Mouse (Mus musculus) layer of hippocampus, adult 18-20 months (tissue): ENCODE data around the gene Mthfs. TPM values are rescaled to one million over a fixed set of nuclear protein-coding genes. Genes with fewer than 3 reads are reported as not detected.
"Not testable (repeated sequence)": the region's sequence is repeated elsewhere in the genome, so short reads cannot be mapped to it uniquely, and the experiment has no call there.

Experiments
- DNase-seq, 2 experiments: peaks; one replicate each; pipeline ENCODE4 v3.0.0; 2022; ENCODE audit warnings: low spot score in 2 of 2
- long read RNA-seq: library from polyadenylated mRNA; stranded (forward); transcript quantifications from one replicate; pipeline ENCODE4 v2.0.0, GENCODE M21; 2021
- total RNA-seq, 2 experiments: library from RNA; stranded (reverse); gene quantifications; 2 replicates each; pipeline ENCODE4 v1.2.3; 2021

Mthfs gene
- total RNA-seq, result 10 to 100 TPM; 32.4 to 41.5 TPM
- long read RNA-seq, partial matches to known transcripts, result 0 of 14 reads
- long read RNA-seq, other reads (novel, unspliced or antisense), result 11 of 14 reads

DNA sequence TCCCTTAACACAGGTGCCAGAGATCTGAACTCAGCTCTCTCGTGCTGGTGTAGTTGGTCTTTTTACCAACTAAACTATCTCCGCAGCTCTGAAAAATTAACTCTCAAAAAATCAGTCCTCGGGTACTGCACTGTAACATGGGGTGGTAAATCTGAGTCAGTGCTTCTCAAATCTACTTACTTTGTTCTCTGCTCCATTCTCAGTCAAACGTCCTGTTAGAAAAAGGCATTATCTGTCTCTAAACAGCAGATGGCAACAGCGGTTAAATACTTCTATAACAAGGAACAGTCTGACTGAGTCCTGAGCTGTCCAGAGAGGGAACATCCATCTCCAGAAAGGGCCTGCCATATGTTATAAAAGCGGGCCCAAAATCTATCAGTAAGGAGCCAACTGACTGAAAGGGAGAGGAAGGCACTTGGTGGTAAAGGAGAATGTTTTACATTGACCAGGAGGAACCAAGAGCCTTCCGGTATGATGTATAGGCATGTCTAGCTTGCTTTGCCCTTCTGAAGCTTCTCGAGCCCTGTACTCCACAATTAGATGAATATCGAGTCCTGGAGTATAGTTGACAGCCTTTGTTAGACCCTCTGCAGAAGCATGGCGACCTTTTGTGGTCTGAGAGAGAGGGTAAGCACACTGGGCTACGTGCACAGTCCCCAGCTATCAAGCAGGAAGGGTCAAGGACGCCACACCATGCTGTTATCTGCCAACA lies at the start of gene Mthfs:
TSS of gene Mthfs (plus strand) at position 324 of the 712 bp plus-strand sequence.
- peak in 1 of 2 experiments; percentile 49 for DNase-seq

DNA sequence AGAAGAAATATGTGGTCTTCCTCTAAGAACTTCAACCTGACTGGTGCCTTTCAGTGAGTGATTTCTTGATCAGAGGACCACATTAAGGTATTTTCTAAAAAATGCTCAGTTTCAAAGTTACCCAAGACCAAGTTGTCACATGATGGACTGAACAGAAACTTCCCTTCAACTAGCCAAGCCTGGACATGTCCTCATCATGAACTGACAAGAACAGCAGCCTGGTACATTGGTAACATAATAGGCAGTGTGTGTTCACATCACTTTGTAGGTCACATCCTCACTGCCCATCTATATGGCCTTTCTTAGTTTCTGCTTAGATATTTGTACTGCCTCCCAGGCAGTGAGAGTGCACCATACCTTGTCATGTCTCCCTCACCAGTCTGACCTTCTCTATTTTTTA lies 37.9 kb upstream of the Mthfs start:
- DNase-seq, result not testable (repeated sequence)

DNA sequence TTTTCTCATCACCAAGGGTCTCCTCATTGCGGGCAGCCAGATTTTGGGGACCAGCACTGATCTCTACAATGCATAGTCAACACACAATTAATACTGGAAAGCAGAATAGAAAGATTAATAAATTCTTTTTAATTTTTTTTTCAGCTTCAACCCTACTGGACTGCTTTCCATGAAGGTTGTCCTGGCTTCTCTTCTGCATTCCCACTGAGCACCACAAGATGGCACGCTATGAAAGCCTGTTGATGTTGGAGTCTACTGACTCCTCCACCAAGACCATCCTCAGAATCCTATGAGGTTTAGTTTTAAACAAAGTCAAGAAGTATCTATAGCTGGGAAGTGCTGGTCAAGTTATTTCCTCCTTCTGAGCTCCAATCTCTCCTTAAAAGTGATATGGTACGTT lies 31.6 kb upstream of the Mthfs start:
- peak; percentile 41 to 89 for DNase-seq

- DNase-seq, result not testable (repeated sequence)
Measured at GRCm38 (mm10) chr9:89179469-89179868, 31.0 kb upstream of the Mthfs start.

DNA sequence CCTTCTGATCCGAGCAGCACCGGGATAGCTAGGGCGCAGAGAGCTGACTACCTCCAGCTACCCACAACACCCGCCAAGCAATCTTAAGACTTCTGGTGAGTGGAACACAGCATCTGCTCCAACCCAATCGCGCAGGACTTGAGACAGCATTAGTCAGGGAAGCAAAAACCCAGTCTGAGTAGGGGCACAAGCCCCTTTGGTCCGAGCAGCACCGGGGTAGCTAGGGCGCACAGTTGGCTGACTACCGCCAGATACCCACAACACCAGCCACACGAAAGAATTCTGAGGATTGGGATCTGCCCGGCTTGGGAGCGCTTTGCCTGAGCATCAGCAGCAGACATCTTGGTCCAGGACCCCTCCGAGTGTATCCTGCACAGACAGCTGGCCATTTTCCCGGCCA lies 23.5 kb upstream of the Mthfs start:
- DNase-seq, result not testable (repeated sequence)

- not testable (repeated sequence) for DNase-seq
Measured at GRCm38 (mm10) chr9:89195483-89195882, 15.0 kb upstream of the Mthfs start.

DNA sequence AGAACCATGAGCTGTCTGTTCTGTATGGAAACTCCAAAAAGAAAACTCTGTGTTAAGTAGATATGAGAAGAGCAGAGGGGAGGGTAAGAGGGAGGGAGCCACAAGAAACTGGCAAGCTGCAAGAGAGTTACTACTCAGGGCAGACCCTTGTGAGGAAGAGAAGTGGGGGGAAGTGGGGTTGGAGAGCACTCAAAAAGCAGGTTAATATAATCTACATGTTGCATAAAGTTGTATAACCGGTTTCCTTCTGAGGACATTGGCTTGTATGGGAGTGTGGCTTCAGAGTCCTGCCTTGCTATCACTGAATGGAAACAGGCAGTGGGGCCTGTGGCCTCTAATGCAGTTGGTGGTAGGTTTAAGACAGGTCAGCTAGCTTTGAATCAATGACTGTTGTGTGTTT lies 13.0 kb upstream of the Mthfs start:
- DNase-seq, result not testable (repeated sequence)

DNA sequence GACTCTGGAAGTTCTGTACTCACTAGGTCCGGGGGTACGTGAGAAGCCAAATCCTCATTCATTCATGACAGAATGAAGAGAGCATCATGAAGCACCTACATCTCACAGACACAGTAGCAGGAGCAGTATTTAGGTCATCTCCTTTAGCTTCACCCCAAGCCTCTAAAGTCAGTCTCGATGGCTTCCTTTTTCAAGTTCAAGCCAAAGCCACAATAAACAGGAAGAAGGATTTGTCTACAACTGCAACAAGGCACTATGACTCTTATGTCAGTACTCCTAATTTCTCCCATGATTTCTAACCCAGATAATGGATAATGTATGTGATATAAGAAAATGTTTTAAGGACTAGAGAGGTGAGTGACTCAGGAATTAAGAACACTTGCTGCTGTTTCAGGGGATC lies 12.1 kb upstream of the Mthfs start:
- DNase-seq, result not testable (repeated sequence)

DNA sequence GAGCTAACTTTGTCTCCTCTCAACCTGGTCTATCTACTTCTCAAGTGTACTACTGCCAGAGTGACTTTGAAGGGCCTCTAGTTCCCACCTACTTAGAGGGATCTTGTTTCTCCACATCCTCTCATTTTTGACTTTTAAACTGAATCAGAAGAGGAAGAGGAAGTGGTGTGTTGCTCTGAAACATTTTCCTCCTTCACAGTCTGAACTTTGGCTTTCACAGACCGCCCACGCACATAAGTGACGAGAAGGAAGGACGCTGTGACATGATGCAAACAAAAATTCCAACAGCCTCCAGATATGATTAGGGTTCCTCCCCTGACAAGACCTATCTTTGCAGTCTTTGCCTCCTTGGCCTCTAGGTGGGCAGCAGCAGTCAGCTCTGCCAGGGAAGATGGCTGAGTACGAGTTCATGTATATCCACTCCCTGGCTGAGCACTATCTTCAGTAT lies 11.5 kb upstream of the Mthfs start, which contains the start of the genes Bcl2a1b and Gm29094:
TSS of gene Bcl2a1b (plus strand) at position 241 of the 448 bp plus-strand sequence.
TSS of gene Gm29094 (plus strand) at position 411 of the 448 bp plus-strand sequence.
- not testable (repeated sequence) for DNase-seq

DNA sequence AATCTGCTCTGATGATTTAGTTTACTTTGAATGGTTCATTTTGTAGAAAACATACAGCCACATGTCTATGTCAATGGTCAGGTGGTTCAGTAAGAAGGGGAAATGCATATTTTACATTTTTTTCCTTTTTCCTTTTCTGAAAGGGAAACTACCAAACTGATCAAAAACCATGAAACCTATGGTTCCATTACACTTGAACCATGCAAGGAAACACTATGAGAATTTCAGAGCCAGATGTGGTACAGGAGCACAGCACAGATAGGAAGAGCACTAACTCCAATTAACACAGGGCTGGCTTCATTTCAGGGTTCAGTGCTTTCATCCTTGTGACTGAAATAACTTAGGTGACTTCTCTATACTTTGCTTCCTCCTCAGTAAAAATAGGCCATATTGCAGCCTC lies 8.2 kb upstream of the Mthfs start:
- DNase-seq, result not testable (repeated sequence)

DNA sequence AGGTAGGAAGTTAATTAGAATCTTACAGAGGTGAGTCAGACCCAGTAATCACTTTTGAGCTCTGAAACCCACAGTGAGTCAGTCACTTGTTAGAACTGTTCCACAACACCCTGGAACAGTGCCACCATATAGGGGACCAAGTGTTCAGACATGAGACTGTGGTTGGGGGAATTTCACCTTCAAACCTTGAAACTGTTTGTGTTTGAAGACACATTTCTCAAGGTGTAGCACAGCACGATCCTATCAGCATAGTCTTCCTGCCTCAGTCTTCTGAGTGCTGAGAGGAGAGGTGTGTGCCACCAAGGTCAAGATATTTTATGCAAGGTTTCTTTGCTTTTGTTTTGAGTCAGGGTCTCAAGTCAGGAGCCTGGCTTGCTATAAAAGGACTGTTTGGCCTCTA lies 1.5 kb upstream of the Mthfs start:
- DNase-seq, result not testable (repeated sequence)

- DNase-seq, result peak; percentile 95 to 96
Measured at GRCm38 (mm10) chr9:89211065-89211858, 786 bp downstream of the Mthfs start.

- peak in 1 of 2 experiments; percentile 38 for DNase-seq
Measured at GRCm38 (mm10) chr9:89212428-89212827, 2.0 kb downstream of the Mthfs start.

DNA sequence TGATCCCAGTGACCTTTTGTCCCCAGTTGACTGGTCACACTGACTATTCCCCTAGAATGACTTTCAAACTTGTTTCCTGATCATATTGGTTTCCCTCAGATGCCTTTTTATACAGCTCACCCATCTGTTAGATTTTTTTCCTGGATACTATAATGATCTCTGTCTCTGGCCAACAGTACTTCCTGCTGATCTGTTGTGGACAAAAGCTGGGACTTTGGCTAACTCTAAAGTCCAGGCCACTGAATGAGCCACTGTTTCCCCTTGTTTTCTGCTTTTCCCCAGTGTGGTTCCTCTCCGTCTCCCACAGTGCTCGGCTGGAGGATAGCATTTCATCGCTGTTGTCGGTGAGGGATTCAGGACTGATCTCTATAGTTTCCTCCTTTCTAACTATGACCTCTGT lies 7.7 kb downstream of the Mthfs start:
- DNase-seq, result not testable (repeated sequence)

DNA sequence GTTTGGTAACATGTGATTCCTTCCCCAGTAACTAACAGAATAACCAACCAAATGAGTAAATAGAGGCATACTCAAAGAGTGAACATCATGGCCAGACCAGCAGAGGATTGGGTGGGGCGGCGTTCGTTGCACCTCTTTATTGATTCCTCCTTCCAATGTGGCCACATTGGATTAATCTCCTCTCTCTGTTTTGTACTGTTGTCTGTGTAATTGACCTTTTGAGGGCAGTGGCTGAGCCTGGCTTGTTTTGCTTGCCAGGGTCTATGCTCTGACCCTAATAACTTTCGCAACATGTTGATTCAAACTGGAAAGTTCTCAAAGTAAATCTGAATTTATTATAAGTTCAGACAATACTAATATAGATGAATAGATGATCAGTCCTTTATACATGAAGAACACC lies 9.2 kb downstream of the Mthfs start:
- DNase-seq, result not testable (repeated sequence)

DNA sequence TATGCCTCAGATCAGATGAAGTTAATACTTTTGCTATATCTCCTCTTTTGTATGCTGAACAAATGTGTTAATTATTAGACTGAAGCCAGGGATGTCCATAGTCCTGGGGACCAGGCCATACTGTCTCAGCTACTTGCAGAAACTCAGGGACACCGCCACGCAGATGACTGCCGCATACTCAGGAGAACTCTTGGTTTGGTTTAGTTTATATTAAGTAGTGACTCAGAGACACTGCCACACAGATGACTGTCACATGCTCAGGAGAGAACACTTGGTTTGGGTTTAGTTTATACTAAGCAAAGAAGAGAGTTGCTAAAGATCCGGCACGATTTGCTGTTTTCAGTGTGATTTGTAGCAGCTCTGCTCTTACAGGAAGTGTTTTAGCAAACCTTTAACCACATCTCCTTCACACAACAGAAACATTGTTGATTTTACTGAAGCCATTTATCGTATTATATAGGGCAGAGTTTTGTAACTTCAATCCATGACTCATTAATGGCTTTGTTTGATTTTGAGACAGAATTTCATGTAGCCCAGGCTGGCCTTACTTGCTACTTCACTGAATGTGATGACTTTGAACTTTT lies 10.3 kb downstream of the Mthfs start:
- DNase-seq, result not testable (repeated sequence)

GRCm38 (mm10) chr9:89226071-89226470 lies 15.6 kb downstream of the Mthfs start:
- no peak for DNase-seq

DNA sequence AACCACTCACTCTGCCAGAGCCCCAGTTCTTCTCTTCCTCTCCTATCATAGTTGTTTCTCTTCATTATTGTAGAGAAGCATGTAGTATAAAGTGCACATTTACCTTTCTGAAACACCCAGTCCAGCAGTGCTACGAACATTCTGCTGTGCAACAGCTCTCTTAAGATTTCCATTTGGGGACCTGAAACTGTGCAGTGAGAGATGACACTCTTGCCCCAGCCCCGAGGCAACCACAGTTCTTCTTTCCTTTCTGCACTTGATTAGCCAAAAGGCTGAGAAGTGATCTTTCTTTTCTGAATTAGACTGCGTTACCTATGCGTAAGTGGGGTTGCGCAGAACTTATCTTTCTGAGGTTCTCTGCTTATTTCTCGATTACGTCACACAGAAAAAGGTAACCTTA lies 17.6 kb downstream of the Mthfs start:
- DNase-seq, result no peak

DNA sequence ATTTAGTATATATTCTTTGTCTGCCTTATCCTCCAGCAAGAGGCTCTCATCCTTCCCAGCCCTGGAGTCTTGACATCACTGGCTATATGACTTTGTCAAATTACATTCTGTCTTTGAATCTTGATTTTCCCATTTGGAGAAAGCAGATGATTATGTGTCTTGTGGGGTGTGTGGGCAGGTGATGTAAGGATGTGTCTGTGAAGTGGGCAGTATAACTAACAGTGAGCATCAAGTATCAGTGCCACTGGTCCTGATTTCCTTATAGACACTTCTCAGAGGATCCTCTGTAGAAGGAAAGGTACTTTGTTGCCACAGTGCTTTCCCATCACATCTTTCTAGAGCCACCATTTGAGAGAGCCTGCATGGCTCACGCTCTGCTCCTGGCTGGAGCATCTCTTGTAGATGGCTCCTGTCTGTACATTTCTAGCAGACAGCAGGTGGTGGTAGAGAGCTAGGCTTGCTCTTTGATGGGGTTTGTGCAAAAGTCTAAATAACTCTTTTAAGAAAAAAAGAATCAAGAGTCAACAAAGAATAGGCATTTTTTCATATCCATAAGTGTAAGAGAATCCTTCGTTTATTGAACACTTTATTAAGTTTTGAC lies 20.5 kb downstream of the Mthfs start:
- DNase-seq, result peak; percentile 34 to 81

DNA sequence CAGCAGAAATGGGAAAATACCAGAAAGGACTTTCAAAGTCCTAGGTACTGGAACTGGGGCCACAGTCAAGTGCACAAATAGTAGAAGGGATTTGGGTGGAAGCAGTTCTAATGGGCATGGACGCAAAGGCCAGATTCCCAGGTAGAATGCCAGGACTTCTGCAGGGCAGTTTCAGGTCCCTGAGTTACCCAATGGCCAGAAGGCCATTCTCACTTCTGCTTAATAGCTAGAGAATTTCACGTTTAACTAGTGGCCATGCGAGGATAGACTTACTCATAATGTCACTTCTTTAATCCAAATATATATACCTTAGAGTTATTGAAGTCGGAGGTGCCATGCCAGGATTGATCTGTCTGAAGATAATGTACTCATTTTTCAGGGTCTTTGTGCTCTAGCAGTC lies 26.7 kb downstream of the Mthfs start:
- DNase-seq, result not testable (repeated sequence)

GRCm38 (mm10) chr9:89238976-89239505 lies 28.6 kb downstream of the Mthfs start:
- DNase-seq, result not testable (repeated sequence)
